Mouse (Mus musculus) thymus, postnatal 36 days (tissue): Measurements from ENCODE around the gene Sipa1.
A peak's percentile ranks its signal among the peaks of the same experiment; 100 is the strongest.

Experiments used
- DNase-seq, 2 experiments: peaks; one replicate each; pipeline ENCODE4 v3.0.0; 2022; ENCODE audit warnings: mixed read lengths in 2 of 2

Gene Sipa1

DNA sequence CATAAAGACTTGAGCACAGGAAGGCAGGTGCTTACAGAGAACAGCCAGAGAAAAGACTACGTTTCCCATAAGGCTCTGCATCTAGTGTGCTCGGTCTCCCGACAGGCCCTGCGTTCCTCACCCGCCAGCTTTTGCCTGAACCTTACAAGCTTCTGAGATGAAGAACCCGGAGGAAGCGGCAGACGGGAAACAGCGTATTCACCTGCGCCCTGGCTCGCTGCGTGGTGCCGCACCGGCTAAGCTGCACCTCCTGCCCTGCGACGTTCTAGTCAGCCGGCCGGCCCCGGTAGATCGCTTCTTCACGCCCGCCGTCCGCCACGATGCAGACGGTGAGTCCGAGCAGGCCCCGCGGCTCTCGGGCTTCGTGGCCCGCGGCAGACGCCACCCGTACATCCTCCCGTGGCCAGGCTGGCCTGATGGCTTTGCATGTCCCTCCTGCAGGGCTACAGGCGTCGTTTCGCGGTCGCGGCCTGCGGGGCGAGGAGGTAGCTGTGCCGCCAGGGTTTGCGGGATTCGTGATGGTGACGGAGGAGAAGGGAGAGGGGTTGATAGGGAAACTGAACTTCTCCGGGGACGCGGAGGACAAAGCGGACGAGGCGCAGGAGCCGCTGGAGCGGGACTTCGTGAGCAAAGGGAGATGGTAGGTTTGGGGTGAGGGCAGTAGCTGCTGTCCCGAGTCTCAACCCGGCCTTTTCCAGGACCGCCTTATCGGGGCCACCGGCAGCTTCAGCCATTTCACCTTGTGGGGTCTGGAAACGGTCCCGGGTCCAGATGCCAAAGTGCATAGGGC lies 61.6 kb downstream of the Sipa1 start, which contains the start of gene Rnaseh2c:
Gene Rnaseh2c, plus strand, starts transcription at position 122 of the 790 bp plus-strand sequence.
- peak; percentile 83 to 88 for DNase-seq
